Mouse (Mus musculus) kidney, postnatal 0 days (tissue): Measurements from ENCODE around the gene Hdc. TPM values are rescaled to one million over a fixed set of nuclear protein-coding genes. Genes with fewer than 3 reads are reported as not detected.

Source experiments
- ATAC-seq: fragments of 200-750 bp; cut with Nextera tagmentation; replicated peaks from 2 replicates; pipeline ENCODE4 v1.8.0; 2017; ENCODE audit warnings: low read depth, moderate number of reproducible peaks, moderate TSS enrichment, moderate library complexity; ENCODE audit not compliant: low FRiP score
- DNase-seq: peaks from one replicate; pipeline ENCODE4 v3.0.0-alpha.2; 2016; ENCODE audit warnings: low spot score
- H3K27ac ChIP-seq: fragments of 300-500 bp; sonication (generic); 2 replicates; pipeline ENCODE4 v1.5.1; 2014; ENCODE audit warnings: mild to moderate bottlenecking
- H3K27me3 ChIP-seq: fragments of 300-500 bp; sonication (generic); 2 replicates; pipeline ENCODE4 v1.6.1; 2014; ENCODE audit warnings: low read length, mixed read lengths; ENCODE audit not compliant: insufficient read depth
- H3K36me3 ChIP-seq: fragments of 300-500 bp; sonication (generic); 2 replicates; pipeline ENCODE4 v1.6.1; 2014; ENCODE audit warnings: low read length, mixed read lengths; ENCODE audit not compliant: insufficient read depth
- H3K4me1 ChIP-seq: fragments of 300-500 bp; sonication (generic); replicated peaks from 2 replicates; pipeline ENCODE4 v1.6.1; 2014; ENCODE audit warnings: antibody characterized with exemption, low read length, mixed read lengths; ENCODE audit not compliant: insufficient read depth
- H3K4me2 ChIP-seq: fragments of 300-500 bp; sonication (generic); 2 replicates; pipeline ENCODE4 v1.6.1; 2014; ENCODE audit warnings: mild to moderate bottlenecking, low read length, moderate library complexity, mixed read lengths
- H3K4me3 ChIP-seq: fragments of 300-500 bp; sonication (generic); replicated peaks from 2 replicates; pipeline ENCODE4 v1.5.1; 2014; ENCODE audit warnings: low read depth, low read length
- H3K9ac ChIP-seq: fragments of 300-500 bp; sonication (generic); 2 replicates; pipeline ENCODE4 v1.6.1; 2014; ENCODE audit warnings: low read depth, low read length
- H3K9me3 ChIP-seq: fragments of 300-500 bp; sonication (generic); replicated peaks from 2 replicates; pipeline ENCODE4 v1.6.1; 2016; ENCODE audit warnings: low read length, inconsistent platforms, mixed read lengths
- CTCF ChIP-seq: IDR thresholded peaks from 2 replicates; pipeline ENCODE4 v1.5.1; 2016; ENCODE audit warnings: antibody characterized with exemption, low read depth, mild to moderate bottlenecking, moderate library complexity
- WGBS: fragments of 180-500 bp; shearing (Covaris S2); extraction: QIAGEN DNeasy Blood & Tissue Kit; methylation state at CpG from one replicate; pipeline ENCODE4 v1.1.7; 2014; 5-methylcytosine and 5-hydroxymethylcytosine counted together
- polyA plus RNA-seq: library from polyadenylated mRNA; unstranded; fragments of >200 nt; fragmentation: Nextera tagmentation; extraction: Ambion mirVana; gene quantifications from 2 replicates; pipeline ENCODE4 v1.2.1, GENCODE M21; 2015

Hdc gene
- 223 and 250 TPM in 2 replicates for polyA plus RNA-seq

GRCm38 (mm10) chr2:126619249-126619704, at the start of gene Hdc:
Hdc (minus strand) TSS chr2:126619299.
- Histone ChIP-seq H3K27ac (0 out of 2 replicates have a peak within 1 kb of the TSS, but pooled peaks have one; percentile 31), H3K9me3 (no peaks in the 10 kb centered on the region), H3K27me3 (no peaks in the 10 kb centered on the region), H3K4me2 (peak within 1 kb of the TSS; percentile 18; the same call in 1 of the 2 replicates), H3K9ac (no peak within 1 kb of the TSS), H3K36me3 (no peaks in the 10 kb centered on the region), H3K4me3 (no peak within 1 kb of the TSS), H3K4me1 (no peaks in the 10 kb centered on the region)
- 73% methylated on average over 14 of the region's 14 CpGs for whole genome bisulfite sequencing
- no peak for DNase-seq
- ATAC-seq: no peak
- TF ChIP-seq CTCF: no peak

DNA sequence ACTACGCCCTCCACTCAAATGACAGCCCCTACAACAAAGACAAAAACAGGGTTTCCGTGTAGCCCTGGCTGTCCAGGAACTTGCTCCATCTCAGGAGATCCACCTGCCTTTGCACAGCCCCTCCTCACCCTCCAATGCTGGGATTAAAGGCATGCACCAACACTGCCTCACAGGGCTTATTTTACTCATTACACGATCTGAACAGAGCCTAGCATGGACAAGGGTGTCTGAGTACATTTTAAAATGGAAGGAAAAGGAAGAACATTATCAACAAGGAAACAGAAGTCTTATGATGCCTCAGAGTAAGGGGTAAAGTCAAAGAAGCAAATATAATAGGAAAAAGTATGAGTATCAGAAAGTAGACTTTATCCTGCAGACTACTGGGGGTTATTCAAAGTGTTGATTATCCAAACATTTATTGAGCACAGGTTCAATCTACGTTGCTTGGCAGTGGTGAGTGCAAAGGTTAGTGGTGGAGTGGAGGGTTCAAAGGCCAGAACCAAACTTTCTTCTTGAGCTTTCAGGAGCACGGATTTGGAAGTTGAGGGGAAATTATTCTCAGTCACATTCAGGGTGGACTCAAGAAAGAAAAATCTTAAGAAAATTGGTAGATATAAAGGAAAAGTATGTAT, 49.6 kb upstream of the Hdc start:
- WGBS: 80% methylated on average over 5 of the region's 5 CpGs
- DNase-seq (no peak), ATAC-seq (no peak)
- no peak overlapping the region for H3K4me2 ChIP-seq
- no peaks in the 10 kb centered on the region for H3K27me3 ChIP-seq
- no peak overlapping the region for H3K9ac ChIP-seq
- no peak overlapping the region for H3K4me3 ChIP-seq
- no peaks in the 10 kb centered on the region for H3K36me3 ChIP-seq
- no peaks in the 10 kb centered on the region for H3K9me3 ChIP-seq
- H3K4me1 ChIP-seq: peaks cover 10% of the 10 kb centered on the region
- H3K27ac ChIP-seq: peak overlapping the region; percentile 13; the same call in 1 of the 2 replicates
- TF ChIP-seq CTCF: no peak

DNA sequence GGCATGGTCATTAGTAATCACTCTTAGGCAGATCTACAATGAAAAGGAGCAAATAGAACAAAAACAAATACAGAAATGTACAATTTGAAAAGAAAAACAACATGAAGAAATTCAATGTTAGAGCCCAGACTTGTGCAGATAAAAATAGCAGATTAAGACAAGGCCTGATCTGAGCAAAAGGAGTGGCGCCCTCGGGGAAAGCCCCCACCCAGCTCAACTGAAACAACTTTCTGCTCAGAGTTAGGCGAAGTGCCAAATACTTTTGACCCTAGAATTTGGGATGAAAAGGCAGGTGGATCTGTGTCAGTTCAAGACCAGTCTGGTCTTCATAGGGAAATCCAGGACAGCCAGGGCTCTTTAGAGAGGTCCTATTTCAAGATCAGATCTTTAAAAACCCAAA, 46.9 kb upstream of the Hdc start:
- Histone ChIP-seq H3K9me3 (no peaks in the 10 kb centered on the region), H3K27ac (no peak overlapping the region), H3K27me3 (no peaks in the 10 kb centered on the region), H3K4me3 (no peak overlapping the region), H3K4me2 (no peak overlapping the region), H3K4me1 (no peaks in the 10 kb centered on the region), H3K9ac (no peak overlapping the region), H3K36me3 (no peaks in the 10 kb centered on the region)
- ATAC-seq (no peak), DNase-seq (no peak)
- TF ChIP-seq CTCF: no peak
- 79% methylated on average over 3 of the region's 3 CpGs for WGBS

GRCm38 (mm10) chr2:126663481-126663880, 44.4 kb upstream of the Hdc start:
- TF ChIP-seq CTCF: peak; percentile 81
- no peaks in the 10 kb centered on the region for H3K27me3 ChIP-seq
- 50% methylated on average over 4 of the region's 4 CpGs for WGBS
- H3K4me3 ChIP-seq: no peak overlapping the region
- no peaks in the 10 kb centered on the region for H3K36me3 ChIP-seq
- no peak overlapping the region for H3K27ac ChIP-seq
- H3K9me3 ChIP-seq: no peaks in the 10 kb centered on the region
- H3K9ac ChIP-seq: no peak overlapping the region
- ATAC-seq: no peak
- H3K4me1 ChIP-seq: no peaks in the 10 kb centered on the region
- H3K4me2 ChIP-seq: no peak overlapping the region
- DNase-seq: peak; percentile 83

DNA sequence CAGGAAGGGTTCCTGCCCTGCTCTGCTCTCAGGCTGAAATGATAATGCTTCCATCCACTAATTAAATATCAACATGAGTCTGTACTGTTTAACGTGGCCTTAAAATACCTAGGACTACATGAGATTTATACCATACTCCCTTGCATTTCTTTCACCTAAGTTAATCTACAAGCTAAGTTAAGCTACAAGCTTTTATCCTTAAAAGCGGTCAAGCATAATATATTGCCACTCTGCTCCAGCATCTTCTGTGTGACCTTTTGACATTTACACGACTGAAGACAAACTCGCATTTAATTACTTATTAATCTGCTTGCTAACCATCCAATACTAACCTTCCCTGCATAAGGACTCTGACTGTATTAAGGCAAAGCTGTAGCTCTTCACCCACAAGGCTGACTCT, 33.8 kb upstream of the Hdc start:
- Histone ChIP-seq H3K9ac (no peak overlapping the region), H3K9me3 (no peaks in the 10 kb centered on the region), H3K4me3 (no peak overlapping the region), H3K36me3 (peaks cover 15% of the 10 kb centered on the region), H3K4me2 (no peak overlapping the region), H3K4me1 (no peaks in the 10 kb centered on the region), H3K27ac (no peak overlapping the region), H3K27me3 (no peaks in the 10 kb centered on the region)
- TF ChIP-seq CTCF: no peak
- WGBS: 52% methylated on average over 4 of the region's 4 CpGs
- peak; percentile 36 for DNase-seq
- ATAC-seq: peak; percentile 86

DNA sequence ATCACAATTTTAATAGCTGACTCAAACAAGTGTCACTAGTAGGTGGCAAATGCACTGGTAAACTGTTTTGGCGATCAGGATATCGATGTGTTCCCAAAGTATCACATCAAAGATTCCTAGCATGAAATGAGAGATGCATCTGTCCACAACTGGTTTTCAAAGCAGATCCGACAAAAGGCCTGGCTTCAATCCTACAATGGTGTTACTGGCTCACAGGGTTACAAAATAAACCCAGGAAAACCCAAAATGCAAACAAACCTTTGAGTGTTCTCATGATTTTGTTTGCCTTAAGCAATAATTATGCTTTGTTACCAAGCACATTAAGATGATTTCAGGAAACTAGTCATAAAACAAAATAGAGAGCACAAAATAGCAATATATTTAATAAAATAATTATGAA, 28.7 kb upstream of the Hdc start:
- ATAC-seq: no peak
- no peak overlapping the region for H3K9ac ChIP-seq
- no peaks in the 10 kb centered on the region for H3K27me3 ChIP-seq
- no peaks in the 10 kb centered on the region for H3K9me3 ChIP-seq
- WGBS: 88% methylated on average over 3 of the region's 3 CpGs
- H3K4me2 ChIP-seq: no peak overlapping the region
- no peaks in the 10 kb centered on the region for H3K4me1 ChIP-seq
- H3K36me3 ChIP-seq: peaks cover 33% of the 10 kb centered on the region
- no peak for DNase-seq
- no peak overlapping the region for H3K27ac ChIP-seq
- H3K4me3 ChIP-seq: no peak overlapping the region
- TF ChIP-seq CTCF: no peak
